Mouse (Mus musculus) ES-Bruce4 (cell line): ENCODE measurements at regions not wholly inside any gene's neighbourhood (a gene's known extent, or its start where the extent isn't known, plus 50 kb on each side); places are given as distances from the start of the nearest gene placed in this dataset.
A peak's percentile ranks its signal among the peaks of the same experiment; 100 is the strongest.

Experiments used
- H3K27ac ChIP-seq: 2 replicates; pipeline ENCODE4 v1.5.1; 2012; ENCODE audit warnings: low read length, inconsistent platforms; ENCODE audit not compliant: insufficient read depth
- H3K27me3 ChIP-seq: 2 replicates; pipeline ENCODE4 v1.6.1; 2012; ENCODE audit warnings: mild to moderate bottlenecking, low read length, inconsistent platforms; ENCODE audit not compliant: control insufficient read depth, poor library complexity, insufficient read depth, severe bottlenecking
- H3K36me3 ChIP-seq: 2 replicates; pipeline ENCODE4 v1.6.1; 2012; ENCODE audit warnings: inconsistent platforms, mild to moderate bottlenecking, low read length, moderate library complexity; ENCODE audit not compliant: control insufficient read depth, poor library complexity, insufficient read depth, severe bottlenecking
- H3K4me1 ChIP-seq: one replicate; pipeline ENCODE4 v1.8.1; 2011; ENCODE audit warnings: low read length; ENCODE audit not compliant: control insufficient read depth, insufficient read depth
- H3K4me3 ChIP-seq: 2 replicates; pipeline ENCODE4 v1.5.1; 2011; ENCODE audit warnings: low read depth, mild to moderate bottlenecking, low read length
- H3K9ac ChIP-seq: 2 replicates; pipeline ENCODE4 v1.6.1; 2012; ENCODE audit warnings: low read depth, mild to moderate bottlenecking, inconsistent platforms; ENCODE audit not compliant: poor library complexity, severe bottlenecking
- H3K9me3 ChIP-seq: replicated peaks from 2 replicates; pipeline ENCODE4 v1.6.1; 2012; ENCODE audit warnings: mild to moderate bottlenecking, low read length, inconsistent platforms; ENCODE audit not compliant: control insufficient read depth, poor library complexity, insufficient read depth, severe bottlenecking
- CTCF ChIP-seq: IDR thresholded peaks from one replicate; pipeline ENCODE4 v1.8.1; 2011; ENCODE audit warnings: low read depth, low read length
- EP300 ChIP-seq: IDR thresholded peaks from 2 replicates; pipeline ENCODE4 v1.6.1; 2011; ENCODE audit warnings: low read depth, low read length; ENCODE audit not compliant: insufficient read depth
- POLR2A ChIP-seq: IDR thresholded peaks from one replicate; pipeline ENCODE4 v1.8.1; 2011; ENCODE audit warnings: low read length; ENCODE audit not compliant: insufficient read depth

- no peak overlapping the region for H3K4me3 ChIP-seq
- H3K9ac ChIP-seq: no peak overlapping the region
- no peak overlapping the region for H3K27ac ChIP-seq
- H3K36me3 ChIP-seq: no peaks in the 10 kb centered on the region
- H3K9me3 ChIP-seq: no peaks in the 10 kb centered on the region
- H3K27me3 ChIP-seq: no peaks in the 10 kb centered on the region
- H3K4me1 ChIP-seq: no peaks in the 10 kb centered on the region
- TF ChIP-seq EP300: no peak
- no peak for TF ChIP-seq CTCF
- TF ChIP-seq POLR2A: no peak
These were observed 72.0 kb upstream of the Nkx1-1 start for GRCm38 (mm10) chr5:33505786-33506185.

GRCm38 (mm10) chr5:33501735-33502495 lies 68.1 kb upstream of the Nkx1-1 start:
- no peak overlapping the region for H3K27ac ChIP-seq
- H3K27me3 ChIP-seq: no peaks in the 10 kb centered on the region
- no peak for TF ChIP-seq CTCF

DNA sequence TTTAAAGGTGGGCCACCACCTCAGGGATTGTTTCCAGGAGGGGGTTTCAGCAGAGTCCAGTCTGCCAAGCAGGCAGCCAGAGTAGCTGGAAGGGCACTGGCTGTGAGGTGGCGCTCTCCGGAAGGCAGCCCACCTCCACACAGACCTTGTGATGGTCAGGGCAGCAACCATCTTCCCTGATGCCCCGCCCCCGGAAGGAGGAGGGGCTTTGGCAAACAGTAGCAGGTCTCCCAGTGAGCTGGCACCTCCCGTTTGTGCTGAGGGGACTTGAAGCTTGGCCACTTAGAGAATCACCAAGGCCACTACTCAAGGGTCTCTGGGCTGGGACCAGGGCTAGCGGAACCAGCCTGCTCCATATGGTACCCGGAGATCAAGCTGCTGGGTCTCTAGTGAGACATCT lies 67.4 kb upstream of the Nkx1-1 start:
- H3K36me3 ChIP-seq: peaks cover 4% of the 10 kb centered on the region; the same call in 1 of the 2 replicates
- TF ChIP-seq POLR2A: peak; percentile 17
- TF ChIP-seq EP300: no peak
- no peaks in the 10 kb centered on the region for H3K27me3 ChIP-seq
- no peak overlapping the region for H3K9ac ChIP-seq
- peak overlapping the region; percentile 44 for H3K4me3 ChIP-seq
- H3K27ac ChIP-seq: no peak overlapping the region
- no peaks in the 10 kb centered on the region for H3K9me3 ChIP-seq
- H3K4me1 ChIP-seq: no peaks in the 10 kb centered on the region

More at GRCm38 (mm10) chr5:33501735-33502495, 68.1 kb upstream of the Nkx1-1 start:
- peak overlapping the region; percentile 44 for H3K4me3 ChIP-seq
- H3K9me3 ChIP-seq: no peaks in the 10 kb centered on the region
- H3K36me3 ChIP-seq: peaks cover 1% of the 10 kb centered on the region; the same call in 1 of the 2 replicates
- no peaks in the 10 kb centered on the region for H3K4me1 ChIP-seq
- H3K9ac ChIP-seq: no peak overlapping the region

DNA sequence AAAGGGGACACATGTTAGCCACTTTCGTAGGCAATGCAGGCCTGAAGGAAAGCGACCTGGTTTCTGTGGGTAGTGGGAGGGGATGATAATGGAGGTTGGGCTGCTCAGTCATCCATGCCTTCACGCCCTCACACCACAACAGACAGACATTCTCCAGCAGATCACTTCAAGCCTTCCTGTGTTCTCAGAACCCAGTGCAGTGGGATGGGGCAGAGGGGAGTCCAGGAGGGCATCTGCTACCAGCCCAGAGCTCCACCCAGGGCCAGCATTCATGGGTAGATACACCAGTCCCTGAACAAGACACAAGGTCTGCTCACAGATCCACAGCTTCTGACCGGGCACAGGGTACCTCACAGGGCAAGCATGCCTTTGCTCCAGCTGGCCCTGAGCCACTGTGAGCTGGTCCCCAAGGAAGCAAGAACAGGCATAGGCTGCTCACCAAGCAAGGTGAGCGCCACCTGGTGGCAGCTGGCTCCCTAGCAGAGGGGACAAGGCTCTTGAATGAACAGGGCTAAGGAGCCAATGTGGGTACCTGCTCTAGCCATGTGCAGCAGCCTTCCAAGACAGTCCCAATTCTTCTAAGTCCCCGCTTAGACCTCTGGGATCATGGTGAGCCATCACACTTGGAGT lies 62.2 kb upstream of the Nkx1-1 start:
- TF ChIP-seq EP300 (no peak), CTCF (peak; percentile 98)
- Histone ChIP-seq H3K27ac (no peak overlapping the region), H3K9me3 (no peaks in the 10 kb centered on the region), H3K4me1 (no peaks in the 10 kb centered on the region), H3K9ac (no peak overlapping the region), H3K36me3 (peaks cover 7% of the 10 kb centered on the region), H3K4me3 (no peak overlapping the region), H3K27me3 (no peaks in the 10 kb centered on the region)

DNA sequence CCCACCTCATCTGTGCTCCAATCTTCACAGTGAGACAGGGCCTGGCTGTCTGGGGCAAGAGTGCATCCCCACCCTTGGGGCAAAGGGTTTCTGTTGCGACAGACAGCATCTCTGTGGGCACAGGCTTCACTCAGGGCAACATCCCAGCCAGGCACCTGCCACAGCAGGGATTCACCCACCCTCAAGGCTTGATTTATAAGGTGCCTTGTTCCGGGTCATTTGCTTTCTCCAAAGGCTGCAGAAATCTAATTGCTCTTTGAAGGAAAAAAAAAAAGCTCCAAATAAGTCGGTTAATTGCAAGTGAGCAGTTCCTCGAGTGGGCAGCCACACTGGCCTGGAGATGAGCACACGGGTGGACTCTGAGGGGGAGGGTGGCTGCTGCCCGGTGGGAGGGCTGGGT lies 61.5 kb upstream of the Nkx1-1 start:
- TF ChIP-seq CTCF: no peak
- no peak for TF ChIP-seq POLR2A
- TF ChIP-seq EP300: no peak
- Histone ChIP-seq H3K4me1 (no peaks in the 10 kb centered on the region), H3K4me3 (no peak overlapping the region), H3K27ac (no peak overlapping the region), H3K36me3 (peaks cover 7% of the 10 kb centered on the region), H3K9ac (no peak overlapping the region), H3K27me3 (no peaks in the 10 kb centered on the region), H3K9me3 (no peaks in the 10 kb centered on the region)

GRCm38 (mm10) chr5:33492604-33493315 lies 59.0 kb upstream of the Nkx1-1 start:
- Histone ChIP-seq H3K9me3 (no peaks in the 10 kb centered on the region), H3K4me3 (no peak overlapping the region), H3K4me1 (no peaks in the 10 kb centered on the region), H3K9ac (no peak overlapping the region), H3K36me3 (peaks cover 7% of the 10 kb centered on the region), H3K27ac (no peak overlapping the region), H3K27me3 (no peaks in the 10 kb centered on the region)
- TF ChIP-seq POLR2A: no peak
- no peak for TF ChIP-seq EP300
- peak; percentile 54 for TF ChIP-seq CTCF
